Mouse (Mus musculus) testis, adult 2 months (tissue): ENCODE measurements around the gene Rfx2. TPM values are rescaled to one million over a fixed set of nuclear protein-coding genes. Genes with fewer than 3 reads are reported as not detected.

Experiments used
- H3K27ac ChIP-seq: fragments of 200-500 bp; 2 replicates; pipeline ENCODE4 v1.5.1; 2012; ENCODE audit warnings: low read depth, low read length; ENCODE audit not compliant: control insufficient read depth, insufficient read depth
- H3K27me3 ChIP-seq: fragments of 200-500 bp; 2 replicates; pipeline ENCODE4 v1.6.1; 2012; ENCODE audit warnings: mild to moderate bottlenecking, low read length, moderate library complexity; ENCODE audit not compliant: control insufficient read depth, insufficient read depth
- H3K36me3 ChIP-seq: fragments of 200-500 bp; 2 replicates; pipeline ENCODE4 v1.6.1; 2012; ENCODE audit warnings: mild to moderate bottlenecking, low read length; ENCODE audit not compliant: control insufficient read depth, insufficient read depth
- H3K4me1 ChIP-seq: fragments of 200-500 bp; 2 replicates; pipeline ENCODE4 v1.6.1; 2012; ENCODE audit warnings: low read length; ENCODE audit not compliant: control insufficient read depth, insufficient read depth
- H3K4me3 ChIP-seq: fragments of 200-500 bp; 2 replicates; pipeline ENCODE4 v1.5.1; 2012; ENCODE audit warnings: low read depth, mild to moderate bottlenecking, low read length, moderate library complexity, mixed read lengths; ENCODE audit not compliant: control insufficient read depth
- CTCF ChIP-seq: fragments of 200-500 bp; IDR thresholded peaks from 2 replicates; pipeline ENCODE4 v1.5.1; 2012; ENCODE audit warnings: low read depth, mild to moderate bottlenecking, inconsistent platforms, low read length, moderate library complexity; ENCODE audit not compliant: control insufficient read depth, insufficient read depth, insufficient replicate concordance
- POLR2A ChIP-seq: fragments of 200-500 bp; IDR thresholded peaks from 2 replicates; pipeline ENCODE4 v1.6.1; 2012; ENCODE audit warnings: low read depth, mild to moderate bottlenecking, inconsistent platforms, low read length, moderate library complexity; ENCODE audit not compliant: control insufficient read depth
- polyA plus RNA-seq: library from polyadenylated mRNA; depleted of rRNA; stranded (reverse); fragments of >200 nt; gene quantifications from 2 replicates; pipeline ENCODE4 v1.2.3, GENCODE M21; 2012

Rfx2 gene
- polyA plus RNA-seq, 1 experiment, result 312 TPM

- H3K4me1 ChIP-seq, result peaks cover 12% of the 10 kb centered on the region
- no peak overlapping the region for H3K4me3 ChIP-seq
- H3K27ac ChIP-seq, result no peak overlapping the region
- TF ChIP-seq POLR2A (no peak), CTCF (no peak)
- no peaks in the 10 kb centered on the region for H3K27me3 ChIP-seq
- no peaks in the 10 kb centered on the region for H3K36me3 ChIP-seq
Observed at GRCm38 (mm10) chr17:56833381-56833780, 2.6 kb upstream of the Rfx2 start.

DNA sequence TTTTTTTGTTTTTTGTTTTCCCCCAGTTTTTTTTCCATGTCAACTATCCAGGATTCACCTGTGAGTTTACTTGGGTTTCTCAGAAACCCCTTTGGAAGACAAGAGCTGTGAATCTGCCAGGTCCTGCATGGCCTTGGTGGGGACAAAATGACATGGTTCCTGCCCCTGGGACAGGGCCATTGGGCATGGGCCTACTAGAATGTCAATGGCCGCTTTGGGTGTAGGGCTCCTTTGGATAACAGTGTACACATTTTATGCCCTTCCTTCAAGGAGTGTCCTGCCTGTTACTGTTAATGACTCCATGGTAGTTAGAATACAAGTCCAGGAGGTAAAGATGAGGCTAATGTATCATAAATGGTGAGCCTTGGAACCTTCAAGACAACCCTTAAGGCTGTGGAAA is 2.1 kb upstream of the Rfx2 start:
- H3K27me3 ChIP-seq, result no peaks in the 10 kb centered on the region
- peak overlapping the region; percentile 84 for H3K27ac ChIP-seq
- peaks cover 14% of the 10 kb centered on the region for H3K4me1 ChIP-seq
- H3K36me3 ChIP-seq, result no peaks in the 10 kb centered on the region
- H3K4me3 ChIP-seq, result 0 out of 2 replicates have a peak overlapping the region, but pooled peaks have one; percentile 23
- no peak for TF ChIP-seq CTCF
- no peak for TF ChIP-seq POLR2A

DNA sequence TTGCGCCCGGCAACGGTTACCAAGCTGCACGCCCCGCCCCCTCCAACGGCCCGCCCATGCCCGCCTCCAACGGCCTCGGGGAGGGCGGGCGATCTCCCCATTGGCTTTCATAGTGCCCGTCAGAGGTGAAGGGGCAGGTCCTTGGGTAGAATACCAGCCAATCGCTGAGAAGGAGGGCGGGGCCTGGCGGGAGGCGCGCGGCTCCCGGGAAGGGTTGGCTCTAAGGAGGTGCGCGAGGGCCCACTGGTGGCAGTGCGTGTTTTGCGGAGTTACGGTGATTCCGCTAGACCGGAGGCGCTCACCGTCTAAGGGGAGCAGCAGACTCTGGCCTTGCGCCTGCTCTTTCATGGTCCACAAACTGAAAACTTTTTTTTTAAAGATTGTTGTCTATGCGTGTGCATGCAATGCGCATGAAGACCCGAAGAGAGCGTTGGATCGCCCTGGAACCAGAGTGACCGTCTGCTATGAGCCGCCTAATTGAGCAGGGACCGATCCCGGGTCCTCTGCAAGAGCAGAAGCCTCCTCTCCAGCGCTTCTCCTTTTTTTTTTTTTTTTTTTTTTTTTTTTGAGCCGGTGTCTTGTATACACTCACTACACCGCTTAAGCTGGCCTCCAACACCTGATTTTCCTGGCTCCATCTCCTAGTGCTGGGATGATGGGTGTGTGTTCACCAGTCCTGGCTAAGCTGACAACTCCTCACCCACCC is 451 bp upstream of the Rfx2 start:
- H3K4me1 ChIP-seq, result peaks cover 15% of the 10 kb centered on the region
- no peaks in the 10 kb centered on the region for H3K36me3 ChIP-seq
- no peaks in the 10 kb centered on the region for H3K27me3 ChIP-seq
- H3K4me3 ChIP-seq, result peak overlapping the region; percentile 83
- H3K27ac ChIP-seq, result peak overlapping the region; percentile 79
- TF ChIP-seq CTCF (peak; percentile 11; the same call in 1 of the 2 replicates), POLR2A (peak; percentile 52; the same call in 1 of the 2 replicates)

DNA sequence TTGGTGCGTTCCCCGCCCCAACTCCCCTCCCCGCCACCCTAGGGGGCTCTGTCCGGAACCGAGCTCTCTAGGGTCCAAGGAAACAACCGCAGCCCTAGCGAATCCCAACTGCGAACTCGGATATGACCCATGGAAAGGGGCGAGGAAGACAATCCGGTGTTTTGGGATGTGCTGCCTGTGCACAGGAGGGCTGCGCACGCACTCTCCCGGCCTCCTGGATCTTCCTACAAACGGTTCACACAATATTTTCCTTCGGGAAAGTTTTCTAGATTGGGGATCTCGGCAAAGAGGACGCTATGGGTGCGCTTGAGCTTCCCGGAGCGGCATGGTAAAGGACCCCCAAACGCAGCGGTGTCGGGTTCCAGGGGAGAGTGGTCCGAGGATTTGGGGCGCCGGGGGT is 1.0 kb downstream of the Rfx2 start:
- Histone ChIP-seq H3K4me3 (peak overlapping the region; percentile 80), H3K27me3 (no peaks in the 10 kb centered on the region), H3K4me1 (peaks cover 15% of the 10 kb centered on the region), H3K36me3 (no peaks in the 10 kb centered on the region), H3K27ac (peak overlapping the region; percentile 87)
- TF ChIP-seq CTCF (no peak), POLR2A (no peak)

DNA sequence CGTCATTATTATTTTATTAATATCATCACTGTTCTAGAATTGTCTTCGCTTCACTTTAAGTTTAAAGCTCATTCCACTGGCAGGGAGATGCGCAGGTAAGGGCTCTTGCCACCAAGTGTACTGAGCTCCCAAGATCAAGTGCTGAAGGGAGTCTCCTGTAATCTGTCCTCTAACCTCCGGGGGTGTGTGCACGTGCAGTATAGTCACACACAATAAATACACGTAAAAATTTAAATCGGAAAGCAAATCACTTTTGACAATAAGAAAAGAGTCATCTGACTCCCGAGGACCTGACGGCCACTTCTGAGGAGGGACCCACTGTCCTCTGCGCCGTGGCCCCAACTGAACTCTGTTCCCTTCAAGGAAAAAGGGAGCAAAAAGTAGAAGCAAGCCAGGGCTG is 1.6 kb downstream of the Rfx2 start:
- H3K27me3 ChIP-seq, result no peaks in the 10 kb centered on the region
- no peak for TF ChIP-seq POLR2A
- TF ChIP-seq CTCF, result no peak
- H3K4me1 ChIP-seq, result peaks cover 15% of the 10 kb centered on the region
- H3K36me3 ChIP-seq, result no peaks in the 10 kb centered on the region
- peak overlapping the region; percentile 37 for H3K27ac ChIP-seq
- peak overlapping the region; percentile 80 for H3K4me3 ChIP-seq

DNA sequence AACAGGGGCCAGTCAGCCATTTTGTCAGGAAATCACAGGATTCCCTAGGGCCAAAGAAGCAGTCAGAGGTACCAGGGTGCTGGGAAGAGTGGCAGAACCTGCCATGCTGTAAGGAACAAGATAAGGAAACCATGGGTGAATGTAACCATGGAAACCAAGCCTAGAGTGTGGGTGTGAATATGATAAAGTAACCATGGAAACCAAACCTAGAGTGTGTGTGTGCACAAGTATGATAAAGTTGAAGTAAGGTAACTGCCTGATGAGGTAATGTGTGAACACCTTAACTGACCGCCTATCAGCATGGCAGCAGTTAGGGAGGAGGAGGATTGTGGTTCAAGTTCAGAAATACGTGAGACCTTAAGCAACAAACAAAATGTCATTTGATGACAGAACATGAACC is 4.1 kb downstream of the Rfx2 start:
- Histone ChIP-seq H3K36me3 (no peaks in the 10 kb centered on the region), H3K27ac (no peak overlapping the region), H3K4me1 (peaks cover 11% of the 10 kb centered on the region), H3K27me3 (no peaks in the 10 kb centered on the region), H3K4me3 (no peak overlapping the region)
- TF ChIP-seq CTCF, result no peak
- TF ChIP-seq POLR2A, result no peak

- TF ChIP-seq CTCF (no peak), POLR2A (no peak)
- no peaks in the 10 kb centered on the region for H3K27me3 ChIP-seq
- peaks cover 7% of the 10 kb centered on the region for H3K4me1 ChIP-seq
- no peak overlapping the region for H3K4me3 ChIP-seq
- no peak overlapping the region for H3K27ac ChIP-seq
- H3K36me3 ChIP-seq, result no peaks in the 10 kb centered on the region
Observed at GRCm38 (mm10) chr17:56823352-56823751, 7.5 kb downstream of the Rfx2 start.

GRCm38 (mm10) chr17:56822380-56822779 is 8.4 kb downstream of the Rfx2 start:
- no peaks in the 10 kb centered on the region for H3K27me3 ChIP-seq
- H3K27ac ChIP-seq, result no peak overlapping the region
- peaks cover 8% of the 10 kb centered on the region for H3K4me1 ChIP-seq
- TF ChIP-seq CTCF, result no peak
- H3K36me3 ChIP-seq, result no peaks in the 10 kb centered on the region
- H3K4me3 ChIP-seq, result no peak overlapping the region
